Mouse (Mus musculus): ENCODE results near the gene Ick. TPM values are rescaled to one million over a fixed set of nuclear protein-coding genes. Genes with fewer than 3 reads are reported as not detected.
"Not testable (repeated sequence)": the region's sequence is repeated elsewhere in the genome, so short reads cannot be mapped to it uniquely, and the experiment has no call there.

The Ick gene
- polyA plus RNA-seq, 1 experiment from 2014 or later, result 16.8 TPM

- no peak overlapping the region for H3K27ac ChIP-seq (ENCODE audit: low read depth, low read length)
- no peak overlapping the region for H3K9ac ChIP-seq (ENCODE audit: low read depth, low read length)
- no peak for ATAC-seq (replicated peaks; ENCODE audit: insufficient number of reproducible peaks, low FRiP score, low TSS enrichment)
- 58% methylated on average over 4 of the region's 4 CpGs for whole genome bisulfite sequencing (ENCODE audit: insufficient replicate concordance)
- no peaks in the 10 kb centered on the region for H3K27me3 ChIP-seq (ENCODE audit: control insufficient read depth, insufficient read depth, low read length)
- no peak overlapping the region for H3K4me3 ChIP-seq (ENCODE audit: low read depth, low read length)
- H3K4me2 ChIP-seq, result no peak overlapping the region
- H3K36me3 ChIP-seq (ENCODE audit: control insufficient read depth, insufficient read depth, low read length), result peaks cover 13% of the 10 kb centered on the region
- peaks cover 4% of the 10 kb centered on the region; the same call in 1 of the 2 replicates for H3K9me3 ChIP-seq (replicated peaks; ENCODE audit: control insufficient read depth, low read length)
- peaks cover 13% of the 10 kb centered on the region for H3K4me1 ChIP-seq (ENCODE audit: control insufficient read depth, insufficient read depth, low read length)
Measured at GRCm38 (mm10) chr9:78146099-78146498, 37.1 kb downstream of the Ick start.

DNA sequence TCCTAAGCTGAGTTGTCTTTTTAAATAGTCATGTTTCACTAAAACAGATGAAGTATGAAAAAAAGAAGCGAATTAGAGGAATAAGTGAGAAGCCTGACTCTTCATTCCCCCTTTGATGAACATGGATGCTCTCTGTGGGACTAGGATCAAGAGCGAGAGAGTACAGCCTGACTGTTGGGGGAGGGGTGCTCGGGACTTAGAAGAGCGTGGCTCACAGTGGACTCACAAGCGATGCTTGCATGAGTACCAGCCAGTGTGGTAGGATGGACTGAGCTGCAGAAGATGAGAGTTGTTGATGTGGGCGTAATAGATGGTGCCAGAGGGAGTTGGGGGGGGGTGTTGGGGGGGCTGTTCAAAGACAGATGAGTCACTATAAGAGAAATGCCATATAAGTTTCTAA lies 37.6 kb downstream of the Ick start:
- Histone ChIP-seq H3K4me2 (no peak overlapping the region), H3K27me3 (ENCODE audit: control insufficient read depth, insufficient read depth, low read length) (no peaks in the 10 kb centered on the region), H3K36me3 (ENCODE audit: control insufficient read depth, insufficient read depth, low read length) (peaks cover 11% of the 10 kb centered on the region), H3K27ac (ENCODE audit: low read depth, low read length) (no peak overlapping the region), H3K4me3 (ENCODE audit: low read depth, low read length) (no peak overlapping the region), H3K9me3 (replicated peaks; ENCODE audit: control insufficient read depth, low read length) (peaks cover 4% of the 10 kb centered on the region; the same call in 1 of the 2 replicates), H3K4me1 (ENCODE audit: control insufficient read depth, insufficient read depth, low read length) (peaks cover 13% of the 10 kb centered on the region), H3K9ac (ENCODE audit: low read depth, low read length) (no peak overlapping the region)
- WGBS (ENCODE audit: insufficient replicate concordance), result 69% methylated on average over 6 of the region's 6 CpGs
- no peak for ATAC-seq (replicated peaks; ENCODE audit: insufficient number of reproducible peaks, low FRiP score, low TSS enrichment)

DNA sequence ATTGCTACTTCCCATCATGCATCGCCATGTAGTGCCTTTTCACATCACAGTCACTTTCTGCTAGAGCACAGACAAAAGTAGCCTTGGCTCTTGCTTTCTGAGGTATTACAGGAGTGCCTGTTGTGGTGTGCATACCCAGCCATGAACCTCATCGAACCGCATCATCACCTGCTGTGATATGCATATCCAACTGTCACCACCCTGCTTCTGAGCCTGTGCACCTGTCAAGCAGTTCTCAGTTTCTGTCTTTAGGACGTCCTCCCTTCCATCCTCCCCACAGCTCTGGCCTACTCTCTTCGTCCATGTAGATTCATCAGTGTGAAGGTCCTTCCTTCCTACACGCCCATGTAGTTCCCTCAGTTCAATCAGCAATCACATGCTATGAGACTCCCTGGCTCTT lies 39.2 kb downstream of the Ick start:
- no peak for ATAC-seq (replicated peaks; ENCODE audit: insufficient number of reproducible peaks, low FRiP score, low TSS enrichment)
- H3K4me3 ChIP-seq (ENCODE audit: low read depth, low read length), result no peak overlapping the region
- H3K9ac ChIP-seq (ENCODE audit: low read depth, low read length), result no peak overlapping the region
- H3K9me3 ChIP-seq (replicated peaks; ENCODE audit: control insufficient read depth, low read length), result no peaks in the 10 kb centered on the region
- H3K27me3 ChIP-seq (ENCODE audit: control insufficient read depth, insufficient read depth, low read length), result no peaks in the 10 kb centered on the region
- no peak overlapping the region for H3K27ac ChIP-seq (ENCODE audit: low read depth, low read length)
- WGBS (ENCODE audit: insufficient replicate concordance), result 77% methylated on average over 6 of the region's 6 CpGs
- no peak overlapping the region for H3K4me2 ChIP-seq
- peaks cover 13% of the 10 kb centered on the region for H3K4me1 ChIP-seq (ENCODE audit: control insufficient read depth, insufficient read depth, low read length)
- peaks cover 7% of the 10 kb centered on the region for H3K36me3 ChIP-seq (ENCODE audit: control insufficient read depth, insufficient read depth, low read length)

- H3K4me3 ChIP-seq (ENCODE audit: low read depth, low read length); ATAC-seq (replicated peaks; ENCODE audit: insufficient number of reproducible peaks, low FRiP score, low TSS enrichment); H3K9me3 ChIP-seq (replicated peaks; ENCODE audit: control insufficient read depth, low read length); H3K27ac ChIP-seq (ENCODE audit: low read depth, low read length); H3K4me2 ChIP-seq; H3K9ac ChIP-seq (ENCODE audit: low read depth, low read length); H3K27me3 ChIP-seq (ENCODE audit: control insufficient read depth, insufficient read depth, low read length): not testable (repeated sequence)
- Histone ChIP-seq H3K36me3 (ENCODE audit: control insufficient read depth, insufficient read depth, low read length) (peaks cover 11% of the 10 kb centered on the region), H3K4me1 (ENCODE audit: control insufficient read depth, insufficient read depth, low read length) (peaks cover 10% of the 10 kb centered on the region)
- WGBS (ENCODE audit: insufficient replicate concordance), result 91% methylated on average over 2 of the region's 2 CpGs
Measured at GRCm38 (mm10) chr9:78149770-78150169, 40.8 kb downstream of the Ick start.

- no peaks in the 10 kb centered on the region for H3K27me3 ChIP-seq (ENCODE audit: control insufficient read depth, insufficient read depth, low read length)
- H3K4me3 ChIP-seq (ENCODE audit: low read depth, low read length), result no peak overlapping the region
- no peak overlapping the region for H3K9ac ChIP-seq (ENCODE audit: low read depth, low read length)
- H3K9me3 ChIP-seq (replicated peaks; ENCODE audit: control insufficient read depth, low read length), result no peaks in the 10 kb centered on the region
- no peak overlapping the region for H3K4me2 ChIP-seq
- no peak for ATAC-seq (replicated peaks; ENCODE audit: insufficient number of reproducible peaks, low FRiP score, low TSS enrichment)
- WGBS (ENCODE audit: insufficient replicate concordance), result 71% methylated on average over 11 of the region's 11 CpGs
- no peaks in the 10 kb centered on the region; the same call in 1 of the 2 replicates for H3K4me1 ChIP-seq (ENCODE audit: control insufficient read depth, insufficient read depth, low read length)
- peaks cover 27% of the 10 kb centered on the region for H3K36me3 ChIP-seq (ENCODE audit: control insufficient read depth, insufficient read depth, low read length)
- no peak overlapping the region for H3K27ac ChIP-seq (ENCODE audit: low read depth, low read length)
Measured at GRCm38 (mm10) chr9:78154211-78154977, 45.4 kb downstream of the Ick start.

- Histone ChIP-seq H3K4me3 (ENCODE audit: low read depth, low read length) (no peak overlapping the region), H3K27me3 (ENCODE audit: control insufficient read depth, insufficient read depth, low read length) (no peaks in the 10 kb centered on the region), H3K4me1 (ENCODE audit: control insufficient read depth, insufficient read depth, low read length) (peaks cover 4% of the 10 kb centered on the region; the same call in 1 of the 2 replicates), H3K9me3 (replicated peaks; ENCODE audit: control insufficient read depth, low read length) (no peaks in the 10 kb centered on the region), H3K36me3 (ENCODE audit: control insufficient read depth, insufficient read depth, low read length) (peaks cover 38% of the 10 kb centered on the region), H3K27ac (ENCODE audit: low read depth, low read length) (no peak overlapping the region), H3K9ac (ENCODE audit: low read depth, low read length) (no peak overlapping the region), H3K4me2 (no peak overlapping the region)
- 79% methylated on average over 1 of the region's 1 CpGs for WGBS (ENCODE audit: insufficient replicate concordance)
- no peak for ATAC-seq (replicated peaks; ENCODE audit: insufficient number of reproducible peaks, low FRiP score, low TSS enrichment)
Measured at GRCm38 (mm10) chr9:78157221-78157620, 48.2 kb downstream of the Ick start.

- 78% methylated on average over 10 of the region's 10 CpGs for WGBS (ENCODE audit: insufficient replicate concordance)
- H3K27me3 ChIP-seq (ENCODE audit: control insufficient read depth, insufficient read depth, low read length), result no peaks in the 10 kb centered on the region
- H3K4me2 ChIP-seq, result no peak overlapping the region
- no peaks in the 10 kb centered on the region for H3K9me3 ChIP-seq (replicated peaks; ENCODE audit: control insufficient read depth, low read length)
- no peak for ATAC-seq (replicated peaks; ENCODE audit: insufficient number of reproducible peaks, low FRiP score, low TSS enrichment)
- H3K4me3 ChIP-seq (ENCODE audit: low read depth, low read length), result no peak overlapping the region
- H3K9ac ChIP-seq (ENCODE audit: low read depth, low read length), result no peak overlapping the region
- H3K36me3 ChIP-seq (ENCODE audit: control insufficient read depth, insufficient read depth, low read length), result peaks cover 31% of the 10 kb centered on the region
- H3K4me1 ChIP-seq (ENCODE audit: control insufficient read depth, insufficient read depth, low read length), result 0 out of 2 replicates have a peak, but pooled peaks cover 5% of the 10 kb centered on the region
- H3K27ac ChIP-seq (ENCODE audit: low read depth, low read length), result no peak overlapping the region
Measured at GRCm38 (mm10) chr9:78163291-78163690, 54.3 kb downstream of the Ick start.

GRCm38 (mm10) chr9:78164741-78165140 lies 55.7 kb downstream of the Ick start:
- Histone ChIP-seq H3K4me1 (ENCODE audit: control insufficient read depth, insufficient read depth, low read length) (0 out of 2 replicates have a peak, but pooled peaks cover 5% of the 10 kb centered on the region), H3K4me3 (ENCODE audit: low read depth, low read length) (no peak overlapping the region), H3K4me2 (no peak overlapping the region), H3K9ac (ENCODE audit: low read depth, low read length) (no peak overlapping the region), H3K36me3 (ENCODE audit: control insufficient read depth, insufficient read depth, low read length) (peaks cover 26% of the 10 kb centered on the region), H3K9me3 (replicated peaks; ENCODE audit: control insufficient read depth, low read length) (no peaks in the 10 kb centered on the region), H3K27me3 (ENCODE audit: control insufficient read depth, insufficient read depth, low read length) (no peaks in the 10 kb centered on the region), H3K27ac (ENCODE audit: low read depth, low read length) (no peak overlapping the region)
- WGBS (ENCODE audit: insufficient replicate concordance), result 87% methylated on average over 3 of the region's 3 CpGs
- no peak for ATAC-seq (replicated peaks; ENCODE audit: insufficient number of reproducible peaks, low FRiP score, low TSS enrichment)

DNA sequence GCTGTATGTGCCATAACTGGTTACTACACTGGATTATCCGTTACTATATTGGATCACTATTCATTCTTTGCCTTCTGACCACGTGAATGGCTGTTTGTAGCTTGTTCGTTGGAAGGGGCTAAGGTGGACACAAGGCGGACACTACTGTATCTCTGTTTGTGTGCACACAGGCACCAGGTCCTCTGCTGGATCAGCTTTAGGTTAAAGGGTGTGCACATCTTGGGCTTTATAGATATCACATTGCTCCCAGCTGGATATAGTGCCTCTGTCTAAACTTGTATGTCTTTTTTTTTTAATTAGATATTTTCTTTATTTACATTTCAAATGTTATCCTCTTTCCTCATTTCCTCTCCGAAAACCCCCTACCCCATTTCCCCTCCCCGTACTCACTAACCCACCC lies 56.5 kb downstream of the Ick start:
- Histone ChIP-seq H3K9me3 (replicated peaks; ENCODE audit: control insufficient read depth, low read length) (no peaks in the 10 kb centered on the region), H3K4me3 (ENCODE audit: low read depth, low read length) (no peak overlapping the region), H3K27ac (ENCODE audit: low read depth, low read length) (no peak overlapping the region), H3K4me1 (ENCODE audit: control insufficient read depth, insufficient read depth, low read length) (0 out of 2 replicates have a peak, but pooled peaks cover 5% of the 10 kb centered on the region), H3K27me3 (ENCODE audit: control insufficient read depth, insufficient read depth, low read length) (no peaks in the 10 kb centered on the region), H3K4me2 (no peak overlapping the region), H3K9ac (ENCODE audit: low read depth, low read length) (no peak overlapping the region), H3K36me3 (ENCODE audit: control insufficient read depth, insufficient read depth, low read length) (peaks cover 24% of the 10 kb centered on the region)
- no peak for ATAC-seq (replicated peaks; ENCODE audit: insufficient number of reproducible peaks, low FRiP score, low TSS enrichment)
- 84% methylated on average over 6 of the region's 6 CpGs for WGBS (ENCODE audit: insufficient replicate concordance)
